Mouse (Mus musculus): ENCODE measurements around the gene Gphb5.

DNA sequence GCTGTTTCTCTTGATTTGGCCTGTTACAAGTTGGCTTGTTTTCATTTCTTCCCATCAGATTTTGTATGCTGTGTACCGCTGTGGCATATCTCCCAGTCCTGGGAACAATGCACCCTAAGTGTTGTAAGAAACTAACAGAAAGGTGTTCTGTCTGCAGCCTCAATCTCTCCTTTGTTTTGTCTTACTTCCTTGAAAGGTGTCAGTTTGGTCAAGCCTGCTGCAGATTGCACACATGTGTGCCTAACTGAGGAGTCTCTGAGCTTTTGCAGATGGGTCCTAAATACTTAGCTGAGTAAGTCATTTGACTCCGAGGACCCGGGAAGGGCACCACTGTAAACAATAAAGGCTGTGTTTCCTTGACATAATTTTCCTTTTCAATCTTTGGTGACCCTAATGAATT is 20.0 kb downstream of the Gphb5 start:
- TF ChIP-seq POLR2A (IDR thresholded peaks at IDR 0.05; ENCODE audit: low read depth, low read length) (no peak), CTCF (conservative IDR thresholded peaks at IDR 0.05; ENCODE audit: insufficient read depth, insufficient read length, low read depth, low read length) (no peak)
